Mouse (Mus musculus) heart, embryonic 15.5 days (tissue): ENCODE measurements around the gene Metap1. TPM values are rescaled to one million over a fixed set of nuclear protein-coding genes. Genes with fewer than 3 reads are reported as not detected.
"Not testable (repeated sequence)": the region's sequence is repeated elsewhere in the genome, so short reads cannot be mapped to it uniquely, and the experiment has no call there.

Experiments used
- ATAC-seq: fragments of 200-750 bp; cut with Nextera tagmentation; replicated peaks from 2 replicates; pipeline ENCODE4 v1.8.0; 2017; ENCODE audit warnings: low read depth, moderate TSS enrichment; ENCODE audit not compliant: insufficient number of reproducible peaks, insufficient read depth, low FRiP score
- H3K27ac ChIP-seq: fragments of 300-500 bp; sonication (generic); 2 replicates; pipeline ENCODE4 v1.5.1; 2015; ENCODE audit warnings: mild to moderate bottlenecking, inconsistent platforms
- H3K27me3 ChIP-seq: fragments of 300-500 bp; sonication (generic); 2 replicates; pipeline ENCODE4 v1.6.1; 2015; ENCODE audit warnings: inconsistent platforms
- H3K36me3 ChIP-seq: fragments of 300-500 bp; sonication (generic); 2 replicates; pipeline ENCODE4 v1.6.1; 2015; ENCODE audit warnings: mild to moderate bottlenecking, inconsistent platforms
- H3K4me1 ChIP-seq: fragments of 300-500 bp; sonication (generic); replicated peaks from 2 replicates; pipeline ENCODE4 v1.6.1; 2015; ENCODE audit warnings: inconsistent platforms
- H3K4me2 ChIP-seq: fragments of 300-500 bp; sonication (generic); 2 replicates; pipeline ENCODE4 v1.6.1; 2015; ENCODE audit warnings: inconsistent platforms, mild to moderate bottlenecking, moderate library complexity
- H3K4me3 ChIP-seq: fragments of 300-500 bp; sonication (generic); 2 replicates; pipeline ENCODE4 v1.5.1; 2015; ENCODE audit warnings: mild to moderate bottlenecking, inconsistent platforms
- H3K9ac ChIP-seq: fragments of 300-500 bp; sonication (generic); 2 replicates; pipeline ENCODE4 v1.6.1; 2015; ENCODE audit warnings: mild to moderate bottlenecking, inconsistent platforms
- H3K9me3 ChIP-seq: fragments of 300-500 bp; sonication (generic); replicated peaks from 2 replicates; pipeline ENCODE4 v1.6.1; 2016; ENCODE audit warnings: inconsistent platforms
- WGBS: fragments of 180-500 bp; shearing (Covaris S2); methylation state at CpG from one replicate; pipeline ENCODE4 v1.1.7; 2015; ENCODE audit warnings: mixed read lengths; 5-methylcytosine and 5-hydroxymethylcytosine counted together
- polyA plus RNA-seq: library from polyadenylated mRNA; unstranded; fragments of >200 nt; fragmentation: Nextera tagmentation; extraction: Ambion mirVana; gene quantifications from 2 replicates; pipeline ENCODE4 v1.2.1, GENCODE M21; 2015

Gene Metap1
- polyA plus RNA-seq, 1 experiment from 2014 or later = 34.4 TPM

GRCm38 (mm10) chr3:138471066-138471465, 18.2 kb downstream of the Metap1 start:
- WGBS = 81% methylated on average over 3 of the region's 3 CpGs

GRCm38 (mm10) chr3:138466656-138467055, 22.7 kb downstream of the Metap1 start:
- WGBS = 95% methylated on average over 1 of the region's 1 CpGs
- H3K4me2 ChIP-seq, H3K9me3 ChIP-seq, H3K4me3 ChIP-seq, H3K27me3 ChIP-seq, H3K4me1 ChIP-seq, H3K9ac ChIP-seq, ATAC-seq, H3K27ac ChIP-seq: not testable (repeated sequence)
- H3K36me3 ChIP-seq = peaks cover 64% of the 10 kb centered on the region

More at GRCm38 (mm10) chr3:138471066-138471465, 18.2 kb downstream of the Metap1 start:
- Histone ChIP-seq H3K4me2 (no peak overlapping the region), H3K4me1 (no peaks in the 10 kb centered on the region), H3K27ac (no peak overlapping the region), H3K27me3 (no peaks in the 10 kb centered on the region), H3K36me3 (peaks cover 54% of the 10 kb centered on the region), H3K4me3 (no peak overlapping the region), H3K9me3 (no peaks in the 10 kb centered on the region), H3K9ac (no peak overlapping the region)
- no peak for ATAC-seq

- Histone ChIP-seq H3K27ac (no peak overlapping the region), H3K9ac (no peak overlapping the region), H3K4me2 (no peak overlapping the region), H3K9me3 (no peaks in the 10 kb centered on the region), H3K36me3 (peaks cover 71% of the 10 kb centered on the region), H3K27me3 (no peaks in the 10 kb centered on the region), H3K4me1 (no peaks in the 10 kb centered on the region), H3K4me3 (no peak overlapping the region)
- 71% methylated on average over 16 of the region's 16 CpGs for WGBS
- no peak for ATAC-seq
Observed at GRCm38 (mm10) chr3:138464573-138465147, 24.7 kb downstream of the Metap1 start.

DNA sequence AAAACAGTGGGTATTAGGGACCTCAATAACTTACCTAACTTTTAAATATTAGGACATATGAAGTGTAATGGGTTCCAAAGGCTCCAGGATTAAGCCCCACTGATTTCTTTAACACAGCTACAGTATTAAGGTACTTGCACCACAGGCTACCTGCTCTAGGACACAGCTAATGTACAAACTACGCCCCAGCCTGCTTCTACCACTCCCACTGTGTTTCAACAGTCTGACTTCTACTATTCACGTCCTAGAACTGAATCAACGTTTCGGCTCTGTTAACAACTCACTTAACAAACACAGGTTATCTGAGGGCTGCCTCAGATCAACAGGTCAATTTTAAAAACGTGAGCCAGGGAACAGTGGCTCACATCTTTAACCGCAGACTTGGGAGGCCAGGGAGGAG, 25.5 kb downstream of the Metap1 start:
- Histone ChIP-seq H3K4me2 (no peak overlapping the region), H3K9me3 (no peaks in the 10 kb centered on the region), H3K4me1 (no peaks in the 10 kb centered on the region), H3K36me3 (peaks cover 71% of the 10 kb centered on the region), H3K27me3 (no peaks in the 10 kb centered on the region), H3K9ac (no peak overlapping the region), H3K4me3 (no peak overlapping the region), H3K27ac (no peak overlapping the region)
- no peak for ATAC-seq
- WGBS = 81% methylated on average over 6 of the region's 6 CpGs

GRCm38 (mm10) chr3:138463137-138463536, 26.2 kb downstream of the Metap1 start:
- no peak overlapping the region for H3K4me2 ChIP-seq
- H3K27ac ChIP-seq = no peak overlapping the region
- H3K9ac ChIP-seq = no peak overlapping the region
- H3K4me1 ChIP-seq = no peaks in the 10 kb centered on the region
- peaks cover 71% of the 10 kb centered on the region for H3K36me3 ChIP-seq
- 82% methylated on average over 2 of the region's 2 CpGs for WGBS
- no peaks in the 10 kb centered on the region for H3K9me3 ChIP-seq
- H3K27me3 ChIP-seq = no peaks in the 10 kb centered on the region
- ATAC-seq = no peak
- no peak overlapping the region for H3K4me3 ChIP-seq

DNA sequence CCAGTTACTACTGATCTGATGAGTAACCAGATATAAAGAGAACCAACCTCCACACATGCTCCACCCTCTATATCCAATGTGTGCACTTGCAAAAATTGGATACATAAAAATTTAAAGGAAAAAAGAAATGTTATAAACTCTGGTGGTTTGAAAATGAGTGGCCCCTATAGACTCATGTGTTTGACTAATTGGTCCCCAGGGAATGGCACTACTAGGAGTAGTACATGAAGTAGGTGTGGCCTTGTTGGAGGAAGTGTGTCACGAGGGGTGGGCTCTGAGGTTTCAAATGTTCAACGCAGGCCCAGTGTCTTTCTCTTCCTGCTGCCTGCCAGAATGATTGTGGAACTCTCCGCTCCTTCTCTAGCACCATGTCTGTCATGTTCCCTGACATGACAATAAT, 27.5 kb downstream of the Metap1 start:
- no peak overlapping the region for H3K4me2 ChIP-seq
- no peaks in the 10 kb centered on the region for H3K27me3 ChIP-seq
- no peak overlapping the region for H3K4me3 ChIP-seq
- H3K4me1 ChIP-seq = no peaks in the 10 kb centered on the region
- WGBS = 98% methylated on average over 3 of the region's 3 CpGs
- H3K27ac ChIP-seq = no peak overlapping the region
- no peaks in the 10 kb centered on the region for H3K9me3 ChIP-seq
- peaks cover 75% of the 10 kb centered on the region for H3K36me3 ChIP-seq
- no peak overlapping the region for H3K9ac ChIP-seq
- no peak for ATAC-seq

- H3K4me3 ChIP-seq = no peak overlapping the region
- H3K4me2 ChIP-seq = no peak overlapping the region
- 85% methylated on average over 13 of the region's 13 CpGs for WGBS
- no peaks in the 10 kb centered on the region for H3K4me1 ChIP-seq
- no peak overlapping the region for H3K27ac ChIP-seq
- H3K9ac ChIP-seq = no peak overlapping the region
- no peaks in the 10 kb centered on the region for H3K27me3 ChIP-seq
- peaks cover 76% of the 10 kb centered on the region for H3K36me3 ChIP-seq
- H3K9me3 ChIP-seq = no peaks in the 10 kb centered on the region
- no peak for ATAC-seq
Observed at GRCm38 (mm10) chr3:138460260-138460659, 29.1 kb downstream of the Metap1 start.

- H3K4me1 ChIP-seq = no peaks in the 10 kb centered on the region
- H3K9me3 ChIP-seq = no peaks in the 10 kb centered on the region
- no peak overlapping the region for H3K9ac ChIP-seq
- 96% methylated on average over 3 of the region's 3 CpGs for WGBS
- no peak overlapping the region for H3K4me3 ChIP-seq
- H3K27me3 ChIP-seq = no peaks in the 10 kb centered on the region
- no peak overlapping the region for H3K27ac ChIP-seq
- H3K4me2 ChIP-seq = no peak overlapping the region
- ATAC-seq = no peak
- peaks cover 89% of the 10 kb centered on the region for H3K36me3 ChIP-seq
Observed at GRCm38 (mm10) chr3:138458441-138458840, 30.9 kb downstream of the Metap1 start.

DNA sequence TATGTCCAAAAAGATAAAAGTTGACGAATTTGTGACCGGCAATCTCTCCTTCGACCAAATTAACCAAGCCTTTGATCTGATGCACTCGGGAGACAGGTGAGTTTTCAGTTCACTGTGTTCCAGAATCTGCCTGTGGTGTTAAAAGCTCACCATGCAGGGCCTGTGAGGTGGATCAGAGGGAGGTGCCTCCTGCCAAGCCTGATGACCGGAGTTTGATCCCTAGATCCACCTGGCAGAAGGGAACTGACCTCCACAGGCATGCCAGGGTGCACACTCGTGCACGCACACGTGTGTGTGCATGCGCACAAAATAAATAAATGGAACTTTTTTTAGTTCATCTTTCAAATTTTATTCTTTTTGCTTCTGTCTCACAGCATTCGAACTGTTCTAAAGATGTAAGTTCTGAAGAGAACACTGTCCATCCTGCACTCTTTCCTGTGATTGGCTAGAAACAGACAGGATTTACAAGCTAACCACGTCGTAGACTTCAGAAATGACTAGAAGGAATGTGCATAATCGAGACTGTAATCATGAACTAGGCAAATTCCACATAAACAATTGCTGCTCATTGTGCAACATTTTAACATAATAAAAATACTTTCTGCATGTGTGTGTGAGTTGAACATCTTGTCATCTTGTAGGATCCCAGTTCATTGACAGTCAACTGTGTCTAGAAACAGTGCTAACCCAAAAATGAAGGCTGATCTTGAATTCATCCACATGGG, 34.4 kb downstream of the Metap1 start:
- Histone ChIP-seq H3K9me3 (no peaks in the 10 kb centered on the region), H3K4me2 (no peak overlapping the region), H3K4me1 (no peaks in the 10 kb centered on the region), H3K36me3 (peaks cover 93% of the 10 kb centered on the region), H3K9ac (no peak overlapping the region), H3K27me3 (no peaks in the 10 kb centered on the region), H3K27ac (no peak overlapping the region), H3K4me3 (no peak overlapping the region)
- 88% methylated on average over 13 of the region's 13 CpGs for WGBS
- ATAC-seq = no peak

GRCm38 (mm10) chr3:138454234-138454633, 35.1 kb downstream of the Metap1 start:
- no peaks in the 10 kb centered on the region for H3K9me3 ChIP-seq
- H3K4me1 ChIP-seq = no peaks in the 10 kb centered on the region
- no peak overlapping the region for H3K27ac ChIP-seq
- WGBS = 97% methylated on average over 1 of the region's 1 CpGs
- H3K4me2 ChIP-seq = no peak overlapping the region
- H3K27me3 ChIP-seq = no peaks in the 10 kb centered on the region
- peaks cover 93% of the 10 kb centered on the region for H3K36me3 ChIP-seq
- H3K9ac ChIP-seq = no peak overlapping the region
- no peak overlapping the region for H3K4me3 ChIP-seq
- no peak for ATAC-seq

GRCm38 (mm10) chr3:138452169-138452568, 37.1 kb downstream of the Metap1 start:
- peaks cover 90% of the 10 kb centered on the region for H3K36me3 ChIP-seq
- no peaks in the 10 kb centered on the region for H3K27me3 ChIP-seq
- H3K4me2 ChIP-seq = no peak overlapping the region
- 84% methylated on average over 10 of the region's 10 CpGs for WGBS
- no peaks in the 10 kb centered on the region for H3K4me1 ChIP-seq
- no peaks in the 10 kb centered on the region for H3K9me3 ChIP-seq
- no peak for ATAC-seq
- no peak overlapping the region for H3K27ac ChIP-seq
- H3K9ac ChIP-seq = no peak overlapping the region
- no peak overlapping the region for H3K4me3 ChIP-seq
